Mouse (Mus musculus) CH12.LX (cell line): ENCODE data around the gene Kdm8.
A peak's percentile ranks its signal among the peaks of the same experiment; 100 is the strongest.

Source experiments
- BHLHE40 ChIP-seq: IDR thresholded peaks from 2 replicates; pipeline ENCODE4 v1.6.1; 2011; ENCODE audit warnings: mild to moderate bottlenecking, low read depth, low read length, improper control_type of control experiment
- CHD2 ChIP-seq: IDR thresholded peaks from 2 replicates; pipeline ENCODE4 v1.6.1; 2011; ENCODE audit warnings: low read length, improper control_type of control experiment
- CTCF ChIP-seq, 2 experiments: IDR thresholded peaks in 1 of 2; conservative IDR thresholded peaks in 1 of 2; 2 replicates each; pipeline ENCODE4 v1.5.1; 2011 to 2012; ENCODE audit warnings: low read depth in 2 of 2, low read length in 2 of 2, improper control_type of control experiment in 1 of 2, inconsistent platforms in 1 of 2, mild to moderate bottlenecking in 1 of 2, moderate library complexity in 1 of 2
- ELF1 ChIP-seq: IDR thresholded peaks from 2 replicates; pipeline ENCODE4 v1.6.1; 2014; ENCODE audit warnings: low read depth, mild to moderate bottlenecking, inconsistent platforms, low read length, improper control_type of control experiment
- EP300 ChIP-seq: IDR thresholded peaks from 2 replicates; pipeline ENCODE4 v1.6.1; 2011; ENCODE audit warnings: low read length, improper control_type of control experiment
- GABPA ChIP-seq: IDR thresholded peaks from 2 replicates; pipeline ENCODE4 v1.6.1; 2012; ENCODE audit warnings: low read depth, low read length, improper control_type of control experiment, inconsistent platforms; ENCODE audit not compliant: insufficient replicate concordance
- IRF4 ChIP-seq: IDR thresholded peaks from 2 replicates; pipeline ENCODE4 v1.6.1; 2014; ENCODE audit warnings: low read depth, mild to moderate bottlenecking, inconsistent platforms, low read length, improper control_type of control experiment
- NELFE ChIP-seq: IDR thresholded peaks from 2 replicates; pipeline ENCODE4 v1.6.1; 2011; ENCODE audit warnings: low read depth, low read length, improper control_type of control experiment
- POLR2A ChIP-seq: IDR thresholded peaks from 2 replicates; pipeline ENCODE4 v1.6.1; 2011; ENCODE audit warnings: low read depth, mild to moderate bottlenecking, improper control_type of control experiment, low read length
- POLR2AphosphoS2 ChIP-seq: IDR thresholded peaks from 2 replicates; pipeline ENCODE4 v1.6.1; 2011; ENCODE audit warnings: low read depth, low read length, improper control_type of control experiment
- TBP ChIP-seq: conservative IDR thresholded peaks from 2 replicates; pipeline ENCODE4 v1.6.1; 2011; ENCODE audit warnings: low read depth, low read length, improper control_type of control experiment
- ZKSCAN1 ChIP-seq: IDR thresholded peaks from 2 replicates; pipeline ENCODE4 v1.6.1; 2012; ENCODE audit warnings: low read depth, inconsistent platforms, low read length, improper control_type of control experiment, borderline replicate concordance
- ZNF384 ChIP-seq: IDR thresholded peaks from 2 replicates; pipeline ENCODE4 v1.6.1; 2012; ENCODE audit warnings: low read depth, low read length, improper control_type of control experiment, inconsistent platforms

GRCm38 (mm10) chr7:125469937-125470336 is 25.5 kb downstream of the Kdm8 start:
- TF ChIP-seq CTCF (conservative IDR thresholded peaks at IDR 0.05 in 1 of 2, IDR thresholded peaks at IDR 0.05 in 1 of 2; ENCODE audit: low read depth in 2 of 2, low read length in 2 of 2) (peak; percentile 93 to 97), NELFE (peak; percentile 39; the same call in 1 of the 2 replicates), POLR2A (no peak), ZNF384 (no peak), EP300 (no peak), ZKSCAN1 (no peak), IRF4 (no peak), GABPA (no peak), POLR2AphosphoS2 (no peak), BHLHE40 (0 out of 2 replicates have a peak, but pooled peaks have one; percentile 6), ELF1 (0 out of 2 replicates have a peak, but pooled peaks have one; percentile 31), TBP (no peak), CHD2 (no peak)
